Mouse (Mus musculus): Measurements from ENCODE around the gene Capn2. TPM values are rescaled to one million over a fixed set of nuclear protein-coding genes. Genes with fewer than 3 reads are reported as not detected.

Gene Capn2
- polyA plus RNA-seq, 1 experiment from 2014 or later = 90.2 TPM

- 82% methylated on average over 2 of the region's 2 CpGs for WGBS
- ATAC-seq (ENCODE audit: extremely low read depth, insufficient number of reproducible peaks, low FRiP score, low TSS enrichment) = no peak
- Histone ChIP-seq H3K36me3 (peaks cover 53% of the 10 kb centered on the region), H3K4me2 (peak overlapping the region; percentile 46; the same call in 1 of the 2 replicates), H3K4me1 (peaks cover 37% of the 10 kb centered on the region), H3K4me3 (no peak overlapping the region), H3K9me3 (no peaks in the 10 kb centered on the region), H3K27me3 (replicated peaks) (no peaks in the 10 kb centered on the region), H3K27ac (replicated peaks) (peak overlapping the region; percentile 61), H3K9ac (no peak overlapping the region)
These were observed 62.3 kb downstream of the Capn2 start for GRCm38 (mm10) chr1:182455080-182455479.

- Histone ChIP-seq H3K4me1 (peaks cover 33% of the 10 kb centered on the region), H3K27me3 (replicated peaks) (no peaks in the 10 kb centered on the region), H3K9ac (peak overlapping the region; percentile 37; the same call in 1 of the 2 replicates), H3K36me3 (peaks cover 58% of the 10 kb centered on the region), H3K4me2 (no peak overlapping the region), H3K27ac (replicated peaks) (peak overlapping the region; percentile 56), H3K4me3 (no peak overlapping the region), H3K9me3 (no peaks in the 10 kb centered on the region)
- no peak for ATAC-seq (ENCODE audit: extremely low read depth, insufficient number of reproducible peaks, low FRiP score, low TSS enrichment)
- WGBS = 66% methylated on average over 4 of the region's 4 CpGs
These were observed 64.9 kb downstream of the Capn2 start for GRCm38 (mm10) chr1:182452473-182452872.

GRCm38 (mm10) chr1:182448276-182449035 lies 69.0 kb downstream of the Capn2 start:
- Histone ChIP-seq H3K4me1 (peaks cover 13% of the 10 kb centered on the region), H3K27ac (replicated peaks) (no peak overlapping the region), H3K4me2 (no peak overlapping the region), H3K4me3 (no peak overlapping the region), H3K9me3 (no peaks in the 10 kb centered on the region), H3K36me3 (peaks cover 69% of the 10 kb centered on the region), H3K9ac (no peak overlapping the region), H3K27me3 (replicated peaks) (no peaks in the 10 kb centered on the region)
- no peak for ATAC-seq (ENCODE audit: extremely low read depth, insufficient number of reproducible peaks, low FRiP score, low TSS enrichment)
- 91% methylated on average over 14 of the region's 14 CpGs for WGBS

GRCm38 (mm10) chr1:182444116-182444515 lies 73.3 kb downstream of the Capn2 start:
- Histone ChIP-seq H3K4me2 (no peak overlapping the region), H3K27me3 (replicated peaks) (no peaks in the 10 kb centered on the region), H3K27ac (replicated peaks) (no peak overlapping the region), H3K36me3 (peaks cover 89% of the 10 kb centered on the region), H3K9me3 (no peaks in the 10 kb centered on the region), H3K4me3 (no peak overlapping the region), H3K9ac (no peak overlapping the region), H3K4me1 (peaks cover 8% of the 10 kb centered on the region)
- 79% methylated on average over 2 of the region's 2 CpGs for WGBS
- ATAC-seq (ENCODE audit: extremely low read depth, insufficient number of reproducible peaks, low FRiP score, low TSS enrichment) = no peak

GRCm38 (mm10) chr1:182441791-182442473 lies 75.5 kb downstream of the Capn2 start:
- H3K4me1 ChIP-seq = peaks cover 8% of the 10 kb centered on the region
- no peak overlapping the region; the same call in 1 of the 2 replicates for H3K9ac ChIP-seq
- no peak for ATAC-seq (ENCODE audit: extremely low read depth, insufficient number of reproducible peaks, low FRiP score, low TSS enrichment)
- no peak overlapping the region for H3K4me3 ChIP-seq
- no peaks in the 10 kb centered on the region for H3K9me3 ChIP-seq
- H3K36me3 ChIP-seq = peaks cover 85% of the 10 kb centered on the region
- no peaks in the 10 kb centered on the region for H3K27me3 ChIP-seq (replicated peaks)
- no peak overlapping the region for H3K27ac ChIP-seq (replicated peaks)
- 87% methylated on average over 18 of the region's 18 CpGs for WGBS
- H3K4me2 ChIP-seq = no peak overlapping the region

- Histone ChIP-seq H3K27me3 (replicated peaks) (no peaks in the 10 kb centered on the region), H3K27ac (replicated peaks) (no peak overlapping the region), H3K9me3 (no peaks in the 10 kb centered on the region), H3K4me2 (no peak overlapping the region), H3K36me3 (peaks cover 83% of the 10 kb centered on the region), H3K4me3 (no peak overlapping the region), H3K4me1 (peaks cover 8% of the 10 kb centered on the region), H3K9ac (no peak overlapping the region)
- WGBS = 69% methylated on average over 5 of the region's 5 CpGs
- ATAC-seq (ENCODE audit: extremely low read depth, insufficient number of reproducible peaks, low FRiP score, low TSS enrichment) = no peak
These were observed 77.7 kb downstream of the Capn2 start for GRCm38 (mm10) chr1:182439546-182440222.

GRCm38 (mm10) chr1:182436746-182437145 lies 80.7 kb downstream of the Capn2 start:
- Histone ChIP-seq H3K9ac (no peak overlapping the region), H3K4me3 (no peak overlapping the region), H3K4me1 (peaks cover 8% of the 10 kb centered on the region), H3K27me3 (replicated peaks) (no peaks in the 10 kb centered on the region), H3K4me2 (no peak overlapping the region), H3K9me3 (no peaks in the 10 kb centered on the region), H3K27ac (replicated peaks) (no peak overlapping the region), H3K36me3 (peaks cover 80% of the 10 kb centered on the region)
- WGBS = 66% methylated on average over 5 of the region's 5 CpGs
- no peak for ATAC-seq (ENCODE audit: extremely low read depth, insufficient number of reproducible peaks, low FRiP score, low TSS enrichment)

GRCm38 (mm10) chr1:182432059-182432458 lies 85.3 kb downstream of the Capn2 start:
- no peak for ATAC-seq (ENCODE audit: extremely low read depth, insufficient number of reproducible peaks, low FRiP score, low TSS enrichment)
- Histone ChIP-seq H3K4me1 (peaks cover 13% of the 10 kb centered on the region), H3K9me3 (no peaks in the 10 kb centered on the region), H3K36me3 (peaks cover 73% of the 10 kb centered on the region), H3K4me2 (no peak overlapping the region), H3K4me3 (no peak overlapping the region), H3K9ac (no peak overlapping the region), H3K27ac (replicated peaks) (no peak overlapping the region), H3K27me3 (replicated peaks) (no peaks in the 10 kb centered on the region)
- WGBS = 92% methylated on average over 3 of the region's 3 CpGs

- peaks cover 26% of the 10 kb centered on the region for H3K4me1 ChIP-seq
- H3K27ac ChIP-seq (replicated peaks) = no peak overlapping the region
- H3K4me2 ChIP-seq = no peak overlapping the region
- ATAC-seq (ENCODE audit: extremely low read depth, insufficient number of reproducible peaks, low FRiP score, low TSS enrichment) = no peak
- H3K36me3 ChIP-seq = peaks cover 62% of the 10 kb centered on the region
- H3K9ac ChIP-seq = no peak overlapping the region
- H3K27me3 ChIP-seq (replicated peaks) = no peaks in the 10 kb centered on the region
- 87% methylated on average over 2 of the region's 2 CpGs for WGBS
- no peak overlapping the region for H3K4me3 ChIP-seq
- no peaks in the 10 kb centered on the region for H3K9me3 ChIP-seq
These were observed 86.7 kb downstream of the Capn2 start for GRCm38 (mm10) chr1:182430676-182431075.

- no peak overlapping the region for H3K9ac ChIP-seq
- H3K4me1 ChIP-seq = peaks cover 35% of the 10 kb centered on the region
- ATAC-seq (ENCODE audit: extremely low read depth, insufficient number of reproducible peaks, low FRiP score, low TSS enrichment) = no peak
- no peaks in the 10 kb centered on the region for H3K9me3 ChIP-seq
- H3K36me3 ChIP-seq = peaks cover 54% of the 10 kb centered on the region
- H3K4me3 ChIP-seq = no peak overlapping the region
- H3K27ac ChIP-seq (replicated peaks) = no peak overlapping the region
- no peaks in the 10 kb centered on the region for H3K27me3 ChIP-seq (replicated peaks)
- 70% methylated on average over 3 of the region's 3 CpGs for WGBS
- no peak overlapping the region for H3K4me2 ChIP-seq
These were observed 87.6 kb downstream of the Capn2 start for GRCm38 (mm10) chr1:182429826-182430225.

- ATAC-seq (ENCODE audit: extremely low read depth, insufficient number of reproducible peaks, low FRiP score, low TSS enrichment) = no peak
- Histone ChIP-seq H3K27ac (replicated peaks) (no peak overlapping the region), H3K9ac (no peak overlapping the region), H3K4me1 (peaks cover 39% of the 10 kb centered on the region), H3K9me3 (no peaks in the 10 kb centered on the region), H3K27me3 (replicated peaks) (no peaks in the 10 kb centered on the region), H3K4me2 (no peak overlapping the region), H3K4me3 (no peak overlapping the region), H3K36me3 (peaks cover 36% of the 10 kb centered on the region)
- 43% methylated on average over 1 of the region's 1 CpGs for WGBS
These were observed 90.0 kb downstream of the Capn2 start for GRCm38 (mm10) chr1:182427426-182427825.
